Mouse (Mus musculus) common myeloid progenitor, adult 5-6 weeks (primary cell): ENCODE measurements around the gene Fabp1. TPM values are rescaled to one million over a fixed set of nuclear protein-coding genes. Genes with fewer than 3 reads are reported as not detected.

Source experiments
- ATAC-seq: replicated peaks from 2 replicates; pipeline ENCODE4 v1.8.0; 2016; ENCODE audit warnings: low read depth, mild to moderate bottlenecking, moderate TSS enrichment, inconsistent platforms; ENCODE audit not compliant: poor library complexity, severe bottlenecking
- total RNA-seq: library from RNA; stranded (forward); fragments of 200-1000, 187-1606 nt; gene quantifications from 2 replicates; pipeline ENCODE4 v1.2.3, GENCODE M21; 2017

Gene Fabp1
- total RNA-seq = not detected in 2 replicates

GRCm38 (mm10) chr6:71199612-71200011, at the start of gene Fabp1:
Gene Fabp1 (plus strand): TSS chr6:71199827.
- no peak for ATAC-seq

GRCm38 (mm10) chr6:71151098-71151497, 48.5 kb upstream of the Fabp1 start:
- no peak for ATAC-seq

- no peak for ATAC-seq
These were observed 46.1 kb upstream of the Fabp1 start for GRCm38 (mm10) chr6:71153486-71153885.

GRCm38 (mm10) chr6:71154861-71155260, 44.8 kb upstream of the Fabp1 start:
- no peak for ATAC-seq

- 0 out of 2 replicates have a peak, but pooled peaks have one; percentile 36 for ATAC-seq
These were observed 42.8 kb upstream of the Fabp1 start for GRCm38 (mm10) chr6:71156674-71157326.

- ATAC-seq = no peak
These were observed 38.3 kb upstream of the Fabp1 start for GRCm38 (mm10) chr6:71161290-71161689.

GRCm38 (mm10) chr6:71162269-71162668, 37.4 kb upstream of the Fabp1 start:
- ATAC-seq = no peak

- peak; percentile 46; the same call in 1 of the 2 replicates for ATAC-seq
These were observed 35.2 kb upstream of the Fabp1 start for GRCm38 (mm10) chr6:71164394-71164793.

- ATAC-seq = peak; percentile 81
These were observed 33.0 kb upstream of the Fabp1 start for GRCm38 (mm10) chr6:71166551-71167169.

- ATAC-seq = no peak
These were observed 26.6 kb upstream of the Fabp1 start for GRCm38 (mm10) chr6:71172812-71173580.

GRCm38 (mm10) chr6:71180596-71180995, 19.0 kb upstream of the Fabp1 start:
- no peak for ATAC-seq

- ATAC-seq = no peak
These were observed 14.6 kb upstream of the Fabp1 start for GRCm38 (mm10) chr6:71184941-71185604.

- ATAC-seq = no peak
These were observed 10.0 kb upstream of the Fabp1 start for GRCm38 (mm10) chr6:71189578-71189977.

- ATAC-seq = no peak
These were observed 9.1 kb upstream of the Fabp1 start for GRCm38 (mm10) chr6:71190501-71190900.

- ATAC-seq = no peak
These were observed 6.4 kb upstream of the Fabp1 start for GRCm38 (mm10) chr6:71193151-71193740.

- no peak for ATAC-seq
These were observed 3.5 kb upstream of the Fabp1 start for GRCm38 (mm10) chr6:71196107-71196506.

GRCm38 (mm10) chr6:71197636-71198535, 1.7 kb upstream of the Fabp1 start:
- ATAC-seq = no peak; the same call in 1 of the 2 replicates

- no peak for ATAC-seq
These were observed 2.3 kb downstream of the Fabp1 start for GRCm38 (mm10) chr6:71201925-71202324.

GRCm38 (mm10) chr6:71203674-71204073, 4.0 kb downstream of the Fabp1 start:
- no peak for ATAC-seq
